Mouse (Mus musculus) liver, adult 10 weeks (tissue): Measurements from ENCODE around the gene Itln1. TPM values are rescaled to one million over a fixed set of nuclear protein-coding genes. Genes with fewer than 3 reads are reported as not detected.

ENCODE experiments used
- polyA plus RNA-seq: library from polyadenylated mRNA; stranded (reverse); fragments of 350-450 nt; fragmentation: Illumina TruSeq; extraction: RNeasy Lipid Tissue Mini Kit (QIAGEN cat#74804); gene quantifications from one replicate; pipeline ENCODE4 v1.2.3, GENCODE M21; 2014; ENCODE audit warnings: low read depth, low replicate concordance

Gene Itln1
- polyA plus RNA-seq: not detected

GRCm38 (mm10) chr1:171535194-171535593, at the start of gene Itln1:
TSS of gene Itln1 (minus strand) at chr1:171535294.

GRCm38 (mm10) chr1:171558898-171559297, 23.8 kb upstream of the Itln1 start, which contains the start of gene Cd244a:
TSS of gene Cd244a (plus strand) at chr1:171559193.

GRCm38 (mm10) chr1:171503250-171503591, 31.9 kb downstream of the Itln1 start, which contains the start of gene Alyref2:
TSS of gene Alyref2 (plus strand) at chr1:171503478.

Other genes with a start within 250 kb of the Itln1 start
- gene Usp21, start 247.3 kb downstream of the Itln1 start, polyA plus RNA-seq: 10.9 TPM
- 85.2 TPM for gene Ufc1, start 240.3 kb downstream of the Itln1 start, polyA plus RNA-seq
- gene Dedd, start 206.1 kb downstream of the Itln1 start, polyA plus RNA-seq: 7.6 TPM
- 61.0 TPM for gene Nit1, start 189.6 kb downstream of the Itln1 start, polyA plus RNA-seq
- gene Pfdn2, start 189.6 kb downstream of the Itln1 start, polyA plus RNA-seq: 29.2 TPM
- gene Klhdc9, start 174.5 kb downstream of the Itln1 start, polyA plus RNA-seq: not detected
- not detected for gene Nectin4, start 165.2 kb downstream of the Itln1 start, polyA plus RNA-seq
- 1.6 TPM for gene Arhgap30, start 146.3 kb downstream of the Itln1 start, polyA plus RNA-seq
- 2.3 TPM for gene Usf1, start 124.0 kb downstream of the Itln1 start, polyA plus RNA-seq
- 10.0 TPM for gene Tstd1, start 116.4 kb downstream of the Itln1 start, polyA plus RNA-seq
- 33.1 TPM for gene F11r, start 97.8 kb downstream of the Itln1 start, polyA plus RNA-seq
- gene Alyref2, start 31.8 kb downstream of the Itln1 start, polyA plus RNA-seq: 1.1 TPM
- not detected for gene Cd244a, start 23.9 kb upstream of the Itln1 start, polyA plus RNA-seq
- 1.8 TPM for gene Ly9, start 72.1 kb upstream of the Itln1 start, polyA plus RNA-seq
- 0.42 TPM for gene Slamf7, start 117.7 kb upstream of the Itln1 start, polyA plus RNA-seq
- 6.4 TPM for gene Cd48, start 146.7 kb upstream of the Itln1 start, polyA plus RNA-seq
- not detected for gene Slamf1, start 231.8 kb upstream of the Itln1 start, polyA plus RNA-seq